Mouse (Mus musculus) CH12.LX (cell line): ENCODE measurements at regions not wholly inside any gene's neighbourhood (a gene's known extent, or its start where the extent isn't known, plus 50 kb on each side); places are given as distances from the start of the nearest gene placed in this dataset.

Source experiments
- DNase-seq: peaks from one replicate; pipeline ENCODE4 v3.0.0-alpha.2; 2013; ENCODE audit errors: extremely low read depth
- H3K27ac ChIP-seq: 2 replicates; pipeline ENCODE4 v1.5.1; 2012; ENCODE audit warnings: low read depth, mild to moderate bottlenecking, control low read depth, moderate library complexity; ENCODE audit not compliant: insufficient read depth
- H3K27me3 ChIP-seq: replicated peaks from 2 replicates; pipeline ENCODE3; 2012; ENCODE audit warnings: inconsistent platforms
- H3K36me3 ChIP-seq, 2 experiments: replicated peaks in 1 of 2; 2 replicates each; pipeline versions ENCODE3 to v1.6.1; 2012; ENCODE audit warnings: inconsistent platforms in 1 of 2, low read length in 1 of 2, mild to moderate bottlenecking in 1 of 2, mixed read lengths in 1 of 2, moderate library complexity in 1 of 2; ENCODE audit not compliant: control insufficient read depth in 1 of 2, insufficient read depth in 1 of 2
- H3K4me1 ChIP-seq, 2 experiments: 2 replicates each; pipeline ENCODE4 v1.6.1; 2012; ENCODE audit warnings: inconsistent platforms in 1 of 2, moderate library complexity in 1 of 2; ENCODE audit not compliant: insufficient read depth in 2 of 2, control insufficient read depth in 1 of 2
- H3K4me2 ChIP-seq: 2 replicates; pipeline ENCODE4 v1.6.1; 2012; ENCODE audit warnings: low read depth, mild to moderate bottlenecking, control low read depth; ENCODE audit not compliant: poor library complexity, insufficient read depth, severe bottlenecking
- H3K4me3 ChIP-seq, 3 experiments: fragments of 150-350 bp in 1 of 3; sonication (generic) in 1 of 3; replicated peaks in 1 of 3; 2 replicates each; pipeline versions ENCODE3 to v1.5.1; 2011 to 2012; ENCODE audit warnings: low read depth in 2 of 3, low read length in 2 of 3, mild to moderate bottlenecking in 2 of 3, moderate library complexity in 2 of 3, control low read depth in 1 of 3, improper control_type of control experiment in 1 of 3, inconsistent platforms in 1 of 3, mixed read lengths in 1 of 3; ENCODE audit not compliant: poor library complexity in 1 of 3
- H3K79me2 ChIP-seq: replicated peaks from 2 replicates; pipeline ENCODE4 v1.6.1; 2012; ENCODE audit warnings: mild to moderate bottlenecking, moderate library complexity; ENCODE audit not compliant: control insufficient read depth, poor library complexity, insufficient read depth, severe bottlenecking; ENCODE audit errors: extremely low read depth
- H3K9ac ChIP-seq: 2 replicates; pipeline ENCODE4 v1.6.1; 2012; ENCODE audit warnings: low read depth, mild to moderate bottlenecking, control low read depth, moderate library complexity; ENCODE audit not compliant: insufficient read depth
- H3K9me3 ChIP-seq: replicated peaks from 2 replicates; pipeline ENCODE3; 2012; ENCODE audit warnings: low read length, inconsistent platforms, mixed read lengths
- BHLHE40 ChIP-seq: IDR thresholded peaks from 2 replicates; pipeline ENCODE4 v1.6.1; 2011; ENCODE audit warnings: mild to moderate bottlenecking, low read depth, low read length, improper control_type of control experiment
- CHD1 ChIP-seq: IDR thresholded peaks from 2 replicates; pipeline ENCODE4 v1.6.1; 2012; ENCODE audit warnings: low read depth, low read length, improper control_type of control experiment, inconsistent platforms
- CTCF ChIP-seq, 2 experiments: IDR thresholded peaks in 1 of 2; conservative IDR thresholded peaks in 1 of 2; 2 replicates each; pipeline ENCODE4 v1.5.1; 2011 to 2012; ENCODE audit warnings: low read depth in 2 of 2, low read length in 2 of 2, improper control_type of control experiment in 1 of 2, inconsistent platforms in 1 of 2, mild to moderate bottlenecking in 1 of 2, moderate library complexity in 1 of 2
- E2F4 ChIP-seq: IDR thresholded peaks from 2 replicates; pipeline ENCODE4 v1.6.1; 2011; ENCODE audit warnings: low read depth, low read length, improper control_type of control experiment; ENCODE audit not compliant: insufficient replicate concordance
- ELF1 ChIP-seq: IDR thresholded peaks from 2 replicates; pipeline ENCODE4 v1.6.1; 2014; ENCODE audit warnings: low read depth, mild to moderate bottlenecking, inconsistent platforms, low read length, improper control_type of control experiment
- EP300 ChIP-seq: IDR thresholded peaks from 2 replicates; pipeline ENCODE4 v1.6.1; 2011; ENCODE audit warnings: low read length, improper control_type of control experiment
- GABPA ChIP-seq: IDR thresholded peaks from 2 replicates; pipeline ENCODE4 v1.6.1; 2012; ENCODE audit warnings: low read depth, low read length, improper control_type of control experiment, inconsistent platforms; ENCODE audit not compliant: insufficient replicate concordance
- HCFC1 ChIP-seq: IDR thresholded peaks from 2 replicates; pipeline ENCODE4 v1.6.1; 2012; ENCODE audit warnings: low read depth, mild to moderate bottlenecking, inconsistent platforms, low read length, improper control_type of control experiment
- IRF4 ChIP-seq: IDR thresholded peaks from 2 replicates; pipeline ENCODE4 v1.6.1; 2014; ENCODE audit warnings: low read depth, mild to moderate bottlenecking, inconsistent platforms, low read length, improper control_type of control experiment
- MAZ ChIP-seq: IDR thresholded peaks from 2 replicates; pipeline ENCODE4 v1.6.1; 2012; ENCODE audit warnings: low read depth, mild to moderate bottlenecking, inconsistent platforms, low read length, improper control_type of control experiment, moderate library complexity
- MEF2A ChIP-seq: IDR thresholded peaks from 2 replicates; pipeline ENCODE4 v1.6.1; 2014; ENCODE audit warnings: low read depth, mild to moderate bottlenecking, inconsistent platforms, low read length, improper control_type of control experiment, borderline replicate concordance
- MXI1 ChIP-seq: IDR thresholded peaks from 2 replicates; pipeline ENCODE4 v1.6.1; 2011; ENCODE audit warnings: mild to moderate bottlenecking, low read depth, low read length, improper control_type of control experiment
- MYC ChIP-seq: IDR thresholded peaks from 2 replicates; pipeline ENCODE4 v1.6.1; 2011; ENCODE audit warnings: low read depth, mild to moderate bottlenecking, improper control_type of control experiment, low read length
- NELFE ChIP-seq: IDR thresholded peaks from 2 replicates; pipeline ENCODE4 v1.6.1; 2011; ENCODE audit warnings: low read depth, low read length, improper control_type of control experiment
- PAX5 ChIP-seq: IDR thresholded peaks from 2 replicates; pipeline ENCODE4 v1.6.1; 2012; ENCODE audit warnings: low read length, inconsistent platforms, mixed read lengths
- POLR2A ChIP-seq: IDR thresholded peaks from 2 replicates; pipeline ENCODE4 v1.6.1; 2011; ENCODE audit warnings: low read depth, mild to moderate bottlenecking, improper control_type of control experiment, low read length
- POLR2AphosphoS2 ChIP-seq: IDR thresholded peaks from 2 replicates; pipeline ENCODE4 v1.6.1; 2011; ENCODE audit warnings: low read depth, low read length, improper control_type of control experiment
- SIN3A ChIP-seq: IDR thresholded peaks from 2 replicates; pipeline ENCODE4 v1.6.1; 2012; ENCODE audit warnings: low read length, improper control_type of control experiment, inconsistent platforms
- SMC3 ChIP-seq: IDR thresholded peaks from 2 replicates; pipeline ENCODE4 v1.6.1; 2011; ENCODE audit warnings: low read depth, low read length, improper control_type of control experiment
- TBP ChIP-seq: conservative IDR thresholded peaks from 2 replicates; pipeline ENCODE4 v1.6.1; 2011; ENCODE audit warnings: low read depth, low read length, improper control_type of control experiment
- UBTF ChIP-seq: IDR thresholded peaks from 2 replicates; pipeline ENCODE4 v1.6.1; 2012; ENCODE audit warnings: low read depth, mild to moderate bottlenecking, inconsistent platforms, low read length, improper control_type of control experiment, moderate library complexity
- USF1 ChIP-seq: IDR thresholded peaks from 2 replicates; pipeline ENCODE4 v1.6.1; 2014; ENCODE audit warnings: low read depth, mild to moderate bottlenecking, inconsistent platforms, low read length, improper control_type of control experiment
- ZC3H11A ChIP-seq: IDR thresholded peaks from 2 replicates; pipeline ENCODE4 v1.6.1; 2012; ENCODE audit warnings: low read depth, mild to moderate bottlenecking, inconsistent platforms, low read length, improper control_type of control experiment
- ZKSCAN1 ChIP-seq: IDR thresholded peaks from 2 replicates; pipeline ENCODE4 v1.6.1; 2012; ENCODE audit warnings: low read depth, inconsistent platforms, low read length, improper control_type of control experiment, borderline replicate concordance
- ZMIZ1 ChIP-seq: IDR thresholded peaks from 2 replicates; pipeline ENCODE4 v1.6.1; 2012; ENCODE audit warnings: low read depth, mild to moderate bottlenecking, inconsistent platforms, low read length, improper control_type of control experiment
- ZNF384 ChIP-seq: IDR thresholded peaks from 2 replicates; pipeline ENCODE4 v1.6.1; 2012; ENCODE audit warnings: low read depth, low read length, improper control_type of control experiment, inconsistent platforms
- dilution Hi-C: fragments of 300-500 bp; cut with MboI; formaldehyde crosslinking; loops from 2 replicates; pipeline ENCODE4 v1.14.3; 2020; ENCODE audit warnings: low sequenced_read_pairs; ENCODE audit not compliant: extremely low pct_unique_long_range_greater_than_20kb, extremely low pct_ligation_motif_present
- in situ Hi-C: fragments of 300-500 bp; cut with MboI; formaldehyde crosslinking; loops from 3 replicates; pipeline ENCODE4 v1.14.3; 2019; ENCODE audit warnings: low sequenced_read_pairs, low pct_ligation_motif_present, low pct_unique_long_range_greater_than_20kb, mixed read lengths

DNA sequence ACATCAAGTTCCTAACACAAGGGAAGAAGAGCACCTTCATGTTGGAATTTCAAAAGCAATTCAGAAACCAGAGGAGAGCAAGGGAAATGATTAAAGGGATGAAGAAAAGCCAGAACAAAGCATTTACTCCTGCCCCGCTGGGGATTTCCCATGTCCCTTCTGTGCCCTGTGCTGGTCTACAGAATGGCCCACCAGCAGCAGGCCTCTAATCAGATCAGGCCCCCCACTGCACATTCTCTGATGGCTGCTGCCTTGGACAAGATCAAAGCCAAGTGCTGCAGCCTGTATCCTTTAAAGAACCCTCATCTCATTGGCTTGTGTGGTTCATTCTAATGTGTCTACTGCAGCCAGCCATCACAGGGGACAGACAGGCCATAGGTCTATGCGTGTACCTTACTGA is 126.1 kb upstream of the Rbfox1 start:
- Histone ChIP-seq H3K9ac (no peak overlapping the region), H3K27me3 (peaks cover 48% of the 10 kb centered on the region), H3K79me2 (no peaks in the 10 kb centered on the region), H3K4me1 (no peaks in the 10 kb centered on the region), H3K4me2 (no peak overlapping the region), H3K27ac (no peak overlapping the region), H3K36me3 (no peaks in the 10 kb centered on the region), H3K4me3 (no peak overlapping the region), H3K9me3 (no peaks in the 10 kb centered on the region)
- TF ChIP-seq PAX5 = no peak
- TF ChIP-seq MXI1 = no peak
- no peak for TF ChIP-seq SMC3
- no peak for TF ChIP-seq BHLHE40
- no peak for TF ChIP-seq POLR2AphosphoS2
- no peak for TF ChIP-seq POLR2A
- no peak for TF ChIP-seq MAZ
- no peak for TF ChIP-seq HCFC1
- no peak for TF ChIP-seq SIN3A
- no peak for TF ChIP-seq TBP
- TF ChIP-seq MYC = no peak
- TF ChIP-seq MEF2A = no peak
- no peak for TF ChIP-seq ELF1
- TF ChIP-seq ZMIZ1 = no peak
- no peak for TF ChIP-seq EP300
- TF ChIP-seq NELFE = no peak
- no peak for TF ChIP-seq GABPA
- no peak for TF ChIP-seq CHD1
- TF ChIP-seq IRF4 = no peak
- DNase-seq = no peak
- dilution Hi-C loops = no loop called here
- in situ Hi-C loops = no loop called here

DNA sequence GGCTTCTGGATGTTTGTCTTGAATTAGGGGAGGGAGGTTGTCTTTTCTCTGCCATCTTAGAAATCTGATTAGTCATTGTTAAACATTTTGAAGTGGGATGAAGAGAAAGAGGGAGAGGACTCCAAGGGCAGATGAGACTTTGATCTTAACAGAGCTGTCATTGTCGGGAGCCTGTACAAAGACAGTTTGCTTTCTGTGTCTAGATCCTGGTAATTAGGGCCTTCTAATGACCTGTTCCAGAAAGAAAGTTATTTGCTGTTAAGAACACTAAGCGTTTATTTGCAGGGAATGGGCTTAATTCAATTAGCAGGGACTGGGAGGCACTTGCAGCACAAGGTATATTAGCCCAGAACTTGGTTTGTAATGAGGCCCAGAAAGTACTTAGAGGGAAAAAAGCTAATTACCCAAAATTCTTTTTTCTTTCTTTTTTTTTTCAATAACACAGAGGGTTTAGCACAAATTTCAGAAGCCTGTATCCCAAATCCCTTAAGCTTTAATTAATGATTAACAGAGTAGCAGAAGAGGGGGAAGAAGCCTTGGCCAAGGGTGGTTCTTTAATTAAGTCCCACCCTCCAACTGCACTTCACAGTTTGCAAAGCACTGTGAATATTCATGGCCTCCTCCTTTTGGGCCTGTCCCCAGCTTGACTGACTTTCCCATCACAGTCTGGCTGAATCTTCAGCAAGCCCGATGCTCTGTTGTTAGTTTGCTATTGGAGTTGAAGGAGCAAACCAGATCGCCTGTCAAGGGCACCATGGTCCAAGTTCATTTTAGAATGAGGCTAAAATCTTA is 142.2 kb upstream of the Rbfox1 start:
- H3K4me1 ChIP-seq = no peaks in the 10 kb centered on the region
- dilution Hi-C loops (no loop called here), in situ Hi-C loops (no loop called here)
- H3K27me3 ChIP-seq = peaks cover 89% of the 10 kb centered on the region
- DNase-seq = no peak
- no peaks in the 10 kb centered on the region for H3K9me3 ChIP-seq
- no peak overlapping the region for H3K27ac ChIP-seq
- H3K4me3 ChIP-seq = no peak overlapping the region
- TF ChIP-seq UBTF (no peak), POLR2AphosphoS2 (no peak), ZKSCAN1 (no peak), HCFC1 (no peak), CTCF (conservative IDR thresholded peaks at IDR 0.05 in 1 of 2, IDR thresholded peaks at IDR 0.05 in 1 of 2; ENCODE audit: low read depth in 2 of 2, low read length in 2 of 2) (no peak), ZNF384 (no peak), MXI1 (no peak), TBP (no peak), E2F4 (no peak), EP300 (no peak), MAZ (no peak), CHD1 (no peak), ZC3H11A (no peak), MYC (no peak), BHLHE40 (no peak), USF1 (no peak), IRF4 (no peak)
- no peaks in the 10 kb centered on the region for H3K36me3 ChIP-seq
- no peaks in the 10 kb centered on the region for H3K79me2 ChIP-seq
- no peak overlapping the region for H3K4me2 ChIP-seq
- H3K9ac ChIP-seq = no peak overlapping the region
